Mouse (Mus musculus) MEL (cell line): ENCODE data around the gene Smoc1.

Experiments used
- CHD1 ChIP-seq: IDR thresholded peaks from 2 replicates; pipeline ENCODE4 v1.6.1; 2012; ENCODE audit warnings: low read depth, mild to moderate bottlenecking, inconsistent platforms, low read length, improper control_type of control experiment
- CTCF ChIP-seq, 3 experiments: IDR thresholded peaks in 2 of 3; conservative IDR thresholded peaks in 1 of 3; 2 replicates each; pipeline ENCODE4 v1.5.1; 2011 to 2012; ENCODE audit warnings: low read length in 3 of 3, low read depth in 2 of 3, mild to moderate bottlenecking in 2 of 3, improper control_type of control experiment in 1 of 3, inconsistent platforms in 1 of 3, mixed read lengths in 1 of 3, moderate library complexity in 1 of 3; ENCODE audit not compliant: control insufficient read depth in 1 of 3, insufficient read depth in 1 of 3, poor library complexity in 1 of 3, severe bottlenecking in 1 of 3
- E2F4 ChIP-seq: IDR thresholded peaks from 2 replicates; pipeline ENCODE4 v1.6.1; 2011; ENCODE audit warnings: low read depth, low read length, improper control_type of control experiment, borderline replicate concordance
- ELF1 ChIP-seq: IDR thresholded peaks from 2 replicates; pipeline ENCODE4 v1.6.1; 2014; ENCODE audit warnings: low read depth, mild to moderate bottlenecking, inconsistent platforms, low read length, improper control_type of control experiment, moderate library complexity
- ETS1 ChIP-seq: IDR thresholded peaks from 2 replicates; pipeline ENCODE4 v1.6.1; 2012; ENCODE audit warnings: low read depth, mild to moderate bottlenecking, inconsistent platforms, low read length, improper control_type of control experiment, moderate library complexity
- JUND ChIP-seq: IDR thresholded peaks from 2 replicates; pipeline ENCODE4 v1.6.1; 2011; ENCODE audit warnings: low read depth, mild to moderate bottlenecking, improper control_type of control experiment, low read length
- KAT2A ChIP-seq: conservative IDR thresholded peaks from 2 replicates; pipeline ENCODE4 v1.6.1; 2012; ENCODE audit warnings: low read depth, low read length, improper control_type of control experiment, inconsistent platforms
- MAX ChIP-seq: IDR thresholded peaks from 2 replicates; pipeline ENCODE4 v1.6.1; 2011; ENCODE audit warnings: low read length, improper control_type of control experiment
- POLR2AphosphoS2 ChIP-seq: IDR thresholded peaks from 2 replicates; pipeline ENCODE4 v1.6.1; 2011; ENCODE audit warnings: low read length, improper control_type of control experiment
- POLR2AphosphoS5 ChIP-seq: IDR thresholded peaks from 2 replicates; pipeline ENCODE4 v1.6.1; 2012; ENCODE audit warnings: low read depth, borderline replicate concordance, mild to moderate bottlenecking, inconsistent platforms, low read length, moderate library complexity, mixed read lengths
- SMC3 ChIP-seq: IDR thresholded peaks from 2 replicates; pipeline ENCODE4 v1.6.1; 2011; ENCODE audit warnings: low read depth, low read length, improper control_type of control experiment
- TBP ChIP-seq: IDR thresholded peaks from 2 replicates; pipeline ENCODE4 v1.8.0; 2011; ENCODE audit warnings: low read depth, low read length, improper control_type of control experiment

- no peak for TF ChIP-seq CTCF (IDR thresholded peaks at IDR 0.05 in 2 of 3, conservative IDR thresholded peaks at IDR 0.05 in 1 of 3; ENCODE audit: control insufficient read depth in 1 of 3, insufficient read depth in 1 of 3, low read depth in 2 of 3, low read length in 3 of 3, poor library complexity in 1 of 3, severe bottlenecking in 1 of 3)
- TF ChIP-seq SMC3: no peak
- no peak for TF ChIP-seq POLR2AphosphoS5
- TF ChIP-seq JUND: no peak
- TF ChIP-seq ELF1: no peak
- no peak for TF ChIP-seq E2F4
- TF ChIP-seq MAX: no peak
- TF ChIP-seq ETS1: no peak
- no peak for TF ChIP-seq POLR2AphosphoS2
- no peak for TF ChIP-seq CHD1
- no peak for TF ChIP-seq TBP
- TF ChIP-seq KAT2A: no peak
Observed at GRCm38 (mm10) chr12:81112321-81112720, 85.7 kb downstream of the Smoc1 start.
